Mouse (Mus musculus) limb, embryonic 13.5 days (tissue): ENCODE results near the gene Tomm34. TPM values are rescaled to one million over a fixed set of nuclear protein-coding genes. Genes with fewer than 3 reads are reported as not detected.

Experiments used
- ATAC-seq: fragments of 200-750 bp; cut with Nextera tagmentation; 2 replicates; pipeline ENCODE4 v1.8.0; 2017; ENCODE audit warnings: low read depth, moderate number of reproducible peaks, moderate TSS enrichment; ENCODE audit not compliant: low FRiP score
- H3K27ac ChIP-seq: fragments of 300-500 bp; sonication (generic); 2 replicates; pipeline ENCODE4 v1.5.1; 2015; ENCODE audit warnings: inconsistent platforms, mild to moderate bottlenecking, moderate library complexity
- H3K27me3 ChIP-seq: fragments of 300-500 bp; sonication (generic); 2 replicates; pipeline ENCODE4 v1.6.1; 2015; ENCODE audit warnings: mild to moderate bottlenecking, inconsistent platforms
- H3K36me3 ChIP-seq: fragments of 300-500 bp; sonication (generic); 2 replicates; pipeline ENCODE4 v1.6.1; 2015; ENCODE audit warnings: inconsistent platforms, mild to moderate bottlenecking, moderate library complexity
- H3K4me1 ChIP-seq: fragments of 300-500 bp; sonication (generic); 2 replicates; pipeline ENCODE4 v1.6.1; 2015; ENCODE audit warnings: inconsistent platforms
- H3K4me2 ChIP-seq: fragments of 300-500 bp; sonication (generic); replicated peaks from 2 replicates; pipeline ENCODE4 v1.6.1; 2015; ENCODE audit warnings: inconsistent platforms, mild to moderate bottlenecking, moderate library complexity
- H3K4me3 ChIP-seq: fragments of 300-500 bp; sonication (generic); 2 replicates; pipeline ENCODE4 v1.5.1; 2015; ENCODE audit warnings: moderate library complexity, mild to moderate bottlenecking, inconsistent platforms
- H3K9ac ChIP-seq: fragments of 300-500 bp; sonication (generic); 2 replicates; pipeline ENCODE4 v1.6.1; 2015; ENCODE audit warnings: mild to moderate bottlenecking, inconsistent platforms
- H3K9me3 ChIP-seq: fragments of 300-500 bp; sonication (generic); 2 replicates; pipeline ENCODE4 v1.6.1; 2016; ENCODE audit warnings: inconsistent platforms
- WGBS: fragments of 180-500 bp; shearing (Covaris S2); methylation state at CpG from one replicate; pipeline ENCODE4 v1.1.7; 2015; 5-methylcytosine and 5-hydroxymethylcytosine counted together
- polyA plus RNA-seq: library from polyadenylated mRNA; unstranded; fragments of >200 nt; fragmentation: Nextera tagmentation; extraction: Ambion mirVana; gene quantifications from 2 replicates; pipeline ENCODE4 v1.2.1, GENCODE M21; 2015

Tomm34 gene
- polyA plus RNA-seq, 1 experiment from 2014 or later: 57.8 TPM

DNA sequence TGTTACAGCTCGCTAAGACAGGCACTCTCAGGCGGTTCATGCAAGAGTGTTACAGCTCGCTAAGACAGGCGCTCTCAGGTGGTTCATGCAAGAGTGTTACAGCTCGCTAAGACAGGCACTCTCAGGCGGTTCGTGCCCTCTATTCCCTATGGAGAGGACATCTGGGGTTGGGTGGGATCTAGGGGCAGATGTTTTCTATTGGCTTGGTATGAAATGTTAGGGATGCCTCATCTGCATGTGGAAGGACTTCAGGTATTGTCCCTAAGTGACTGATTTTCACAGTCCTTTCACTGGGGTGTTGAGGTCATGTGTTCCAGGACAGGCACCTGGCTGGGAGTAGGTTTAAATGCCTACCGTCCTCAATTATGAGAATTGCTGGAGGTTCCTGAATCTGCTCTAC lies 63.4 kb downstream of the Tomm34 start:
- Histone ChIP-seq H3K36me3 (peaks cover 17% of the 10 kb centered on the region), H3K9ac (no peak overlapping the region), H3K27ac (no peak overlapping the region), H3K9me3 (no peaks in the 10 kb centered on the region), H3K27me3 (no peaks in the 10 kb centered on the region), H3K4me3 (no peak overlapping the region), H3K4me1 (peaks cover 24% of the 10 kb centered on the region), H3K4me2 (no peak overlapping the region)
- ATAC-seq: no peak
- WGBS: 85% methylated on average over 8 of the region's 8 CpGs

DNA sequence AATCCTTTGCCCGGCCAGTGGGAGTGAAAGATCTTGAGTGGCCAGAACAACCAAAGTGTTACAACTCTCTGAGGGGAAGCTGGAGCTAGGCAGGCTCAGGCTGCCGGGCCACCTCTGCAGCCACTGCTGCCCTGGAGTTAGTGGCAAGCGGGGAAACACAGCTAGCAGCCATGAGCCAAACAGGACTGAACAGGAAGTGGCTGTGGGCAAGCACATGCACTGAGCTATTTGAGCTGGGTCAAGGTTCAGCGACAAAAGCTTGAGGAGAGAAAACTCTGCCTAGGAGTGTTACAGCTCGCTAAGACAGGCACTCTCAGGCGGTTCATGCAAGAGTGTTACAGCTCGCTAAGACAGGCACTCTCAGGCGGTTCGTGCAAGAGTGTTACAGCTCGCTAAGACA lies 64.0 kb downstream of the Tomm34 start:
- H3K27me3 ChIP-seq: no peaks in the 10 kb centered on the region
- H3K27ac ChIP-seq: no peak overlapping the region; the same call in 1 of the 2 replicates
- H3K4me3 ChIP-seq: no peak overlapping the region
- H3K4me1 ChIP-seq: peaks cover 29% of the 10 kb centered on the region
- WGBS: 68% methylated on average over 10 of the region's 10 CpGs
- H3K9me3 ChIP-seq: no peaks in the 10 kb centered on the region
- no peak overlapping the region for H3K9ac ChIP-seq
- no peak overlapping the region for H3K4me2 ChIP-seq
- no peak for ATAC-seq
- peaks cover 13% of the 10 kb centered on the region for H3K36me3 ChIP-seq

DNA sequence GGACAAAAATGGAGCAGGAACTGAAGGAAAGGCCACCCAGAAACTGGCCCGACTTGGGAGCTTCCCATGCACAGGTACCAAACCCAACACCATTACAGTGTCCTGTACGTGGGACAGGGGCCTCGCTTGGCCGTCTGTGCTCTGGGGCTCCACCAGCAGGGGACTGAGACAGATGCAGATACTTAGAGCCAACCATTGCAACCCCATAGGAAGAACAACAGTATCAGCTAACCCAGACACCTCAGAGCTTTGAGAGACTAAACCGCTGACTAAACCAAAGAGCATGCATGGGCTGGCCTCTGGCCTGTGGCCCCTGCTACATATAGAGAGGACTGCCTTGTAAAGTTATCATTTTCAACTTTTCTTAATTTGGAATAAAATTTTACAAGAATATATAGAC lies 66.5 kb downstream of the Tomm34 start:
- Histone ChIP-seq H3K4me3 (no peak overlapping the region), H3K4me2 (no peak overlapping the region), H3K9me3 (no peaks in the 10 kb centered on the region), H3K27ac (no peak overlapping the region), H3K27me3 (no peaks in the 10 kb centered on the region), H3K36me3 (peaks cover 5% of the 10 kb centered on the region), H3K9ac (no peak overlapping the region), H3K4me1 (peaks cover 36% of the 10 kb centered on the region)
- 79% methylated on average over 5 of the region's 5 CpGs for whole genome bisulfite sequencing
- ATAC-seq: no peak

Other genes starting within 250 kb of the Tomm34 start
- not detected in 2 replicates for gene Kcnk15, start 217.5 kb downstream of the Tomm34 start, polyA plus RNA-seq
- 0.25 and 0.29 TPM in 2 replicates for gene Rims4, start 152.5 kb downstream of the Tomm34 start, polyA plus RNA-seq
- gene Ywhab, start 76.2 kb downstream of the Tomm34 start, polyA plus RNA-seq: 338 and 342 TPM in 2 replicates
- 3.2 and 3.7 TPM in 2 replicates for gene Pabpc1l, start 45.7 kb downstream of the Tomm34 start, polyA plus RNA-seq
- 17.5 and 20.1 TPM in 2 replicates for gene Stk4, start 847 bp downstream of the Tomm34 start, polyA plus RNA-seq
- 2.5 and 2.8 TPM in 2 replicates for gene Kcns1, start 99.9 kb upstream of the Tomm34 start, polyA plus RNA-seq
- gene Wfdc5, start 111.6 kb upstream of the Tomm34 start, polyA plus RNA-seq: not detected in 2 replicates
- gene Wfdc12, start 119.4 kb upstream of the Tomm34 start, polyA plus RNA-seq: 0.51 TPM in 1 of 2 replicates, not detected in the other
- not detected in 2 replicates for gene Wfdc15a, start 129.0 kb upstream of the Tomm34 start, polyA plus RNA-seq
- gene Wfdc15b, start 150.5 kb upstream of the Tomm34 start, polyA plus RNA-seq: not detected in 2 replicates
- gene Svs2, start 167.3 kb upstream of the Tomm34 start, polyA plus RNA-seq: not detected in 2 replicates
- gene Svs3b, start 185.5 kb upstream of the Tomm34 start, polyA plus RNA-seq: not detected in 2 replicates
- not detected in 2 replicates for gene Svs4, start 207.3 kb upstream of the Tomm34 start, polyA plus RNA-seq
- gene Svs3a, start 218.1 kb upstream of the Tomm34 start, polyA plus RNA-seq: not detected in 2 replicates
- gene Svs6, start 245.6 kb upstream of the Tomm34 start, polyA plus RNA-seq: not detected in 2 replicates